Mouse (Mus musculus) kidney, adult 2 months (tissue): Measurements from ENCODE around the gene Ddx18.

ENCODE experiments used
- CTCF ChIP-seq: fragments of 200-500 bp; conservative IDR thresholded peaks from 2 replicates; pipeline ENCODE4 v1.5.1; 2011; ENCODE audit warnings: low read depth, mild to moderate bottlenecking, control low read depth, low read length, moderate library complexity, mixed read lengths; ENCODE audit not compliant: insufficient read depth, insufficient read length
- POLR2A ChIP-seq: fragments of 200-500 bp; IDR thresholded peaks from one replicate; pipeline ENCODE4 v1.6.1; 2011; ENCODE audit warnings: low read depth, low read length, control low read depth

GRCm38 (mm10) chr1:121581133-121581855 is 13.5 kb upstream of the Ddx18 start:
- TF ChIP-seq CTCF (no peak), POLR2A (no peak)
